Mouse (Mus musculus) limb, embryonic 11.5 days (tissue): Measurements from ENCODE around the gene Gclc. TPM values are rescaled to one million over a fixed set of nuclear protein-coding genes. Genes with fewer than 3 reads are reported as not detected.

Source experiments
- ATAC-seq: fragments of 200-750 bp; cut with Nextera tagmentation; 2 replicates; pipeline ENCODE4 v1.8.0; 2017; ENCODE audit warnings: low read depth; ENCODE audit not compliant: insufficient number of reproducible peaks, low FRiP score, low TSS enrichment
- DNase-seq: peaks from one replicate; pipeline ENCODE4 v3.0.0-alpha.2; 2015; ENCODE audit warnings: low spot score
- H3K27ac ChIP-seq: fragments of 300-500 bp; sonication (generic); replicated peaks from 2 replicates; pipeline ENCODE4 v1.5.1; 2014; ENCODE audit warnings: low read depth, mild to moderate bottlenecking, low read length
- H3K27me3 ChIP-seq: fragments of 300-500 bp; sonication (generic); 2 replicates; pipeline ENCODE4 v1.6.1; 2014; ENCODE audit warnings: mild to moderate bottlenecking, low read length, mixed read lengths; ENCODE audit not compliant: control insufficient read depth, insufficient read depth
- H3K36me3 ChIP-seq: fragments of 300-500 bp; sonication (generic); 2 replicates; pipeline ENCODE4 v1.6.1; 2014; ENCODE audit warnings: mild to moderate bottlenecking, low read length, moderate library complexity, mixed read lengths; ENCODE audit not compliant: control insufficient read depth, insufficient read depth
- H3K4me1 ChIP-seq: fragments of 300-500 bp; sonication (generic); 2 replicates; pipeline ENCODE4 v1.6.1; 2014; ENCODE audit warnings: low read length, mixed read lengths; ENCODE audit not compliant: control insufficient read depth, insufficient read depth
- H3K4me2 ChIP-seq: fragments of 300-500 bp; sonication (generic); 2 replicates; pipeline ENCODE4 v1.6.1; 2014; ENCODE audit warnings: low read depth, mild to moderate bottlenecking, moderate library complexity; ENCODE audit not compliant: severe bottlenecking
- H3K4me3 ChIP-seq: fragments of 300-500 bp; sonication (generic); 2 replicates; pipeline ENCODE4 v1.5.1; 2014; ENCODE audit warnings: low read depth, low read length
- H3K9ac ChIP-seq: fragments of 300-500 bp; sonication (generic); 2 replicates; pipeline ENCODE4 v1.6.1; 2014; ENCODE audit warnings: mild to moderate bottlenecking, low read length
- H3K9me3 ChIP-seq: fragments of 300-500 bp; sonication (generic); 2 replicates; pipeline ENCODE4 v1.6.1; 2016; ENCODE audit warnings: low read length; ENCODE audit not compliant: control insufficient read depth
- WGBS: fragments of 180-500 bp; shearing (Covaris S2); extraction: QIAGEN DNeasy Blood & Tissue Kit; methylation state at CpG from one replicate; pipeline ENCODE4 v1.1.7; 2014; 5-methylcytosine and 5-hydroxymethylcytosine counted together
- polyA plus RNA-seq: library from polyadenylated mRNA; unstranded; fragments of >200 nt; fragmentation: Nextera tagmentation; extraction: Ambion mirVana; gene quantifications from 2 replicates; pipeline ENCODE4 v1.2.1, GENCODE M21; 2014

The Gclc gene
- polyA plus RNA-seq, 1 experiment from 2014 or later: 12.3 TPM

GRCm38 (mm10) chr9:77751091-77751521 is 3.2 kb upstream of the Gclc start:
- H3K36me3 ChIP-seq: no peaks in the 10 kb centered on the region
- no peak; the same call in 1 of the 2 replicates for ATAC-seq
- DNase-seq: no peak
- H3K4me2 ChIP-seq: peak overlapping the region; percentile 80
- 2% methylated on average over 12 of the region's 12 CpGs for WGBS
- H3K9ac ChIP-seq: peak overlapping the region; percentile 72
- H3K9me3 ChIP-seq: no peaks in the 10 kb centered on the region
- peak overlapping the region; percentile 59 for H3K4me3 ChIP-seq
- H3K27ac ChIP-seq: peak overlapping the region; percentile 72
- H3K27me3 ChIP-seq: no peaks in the 10 kb centered on the region
- peaks cover 3% of the 10 kb centered on the region; the same call in 1 of the 2 replicates for H3K4me1 ChIP-seq

DNA sequence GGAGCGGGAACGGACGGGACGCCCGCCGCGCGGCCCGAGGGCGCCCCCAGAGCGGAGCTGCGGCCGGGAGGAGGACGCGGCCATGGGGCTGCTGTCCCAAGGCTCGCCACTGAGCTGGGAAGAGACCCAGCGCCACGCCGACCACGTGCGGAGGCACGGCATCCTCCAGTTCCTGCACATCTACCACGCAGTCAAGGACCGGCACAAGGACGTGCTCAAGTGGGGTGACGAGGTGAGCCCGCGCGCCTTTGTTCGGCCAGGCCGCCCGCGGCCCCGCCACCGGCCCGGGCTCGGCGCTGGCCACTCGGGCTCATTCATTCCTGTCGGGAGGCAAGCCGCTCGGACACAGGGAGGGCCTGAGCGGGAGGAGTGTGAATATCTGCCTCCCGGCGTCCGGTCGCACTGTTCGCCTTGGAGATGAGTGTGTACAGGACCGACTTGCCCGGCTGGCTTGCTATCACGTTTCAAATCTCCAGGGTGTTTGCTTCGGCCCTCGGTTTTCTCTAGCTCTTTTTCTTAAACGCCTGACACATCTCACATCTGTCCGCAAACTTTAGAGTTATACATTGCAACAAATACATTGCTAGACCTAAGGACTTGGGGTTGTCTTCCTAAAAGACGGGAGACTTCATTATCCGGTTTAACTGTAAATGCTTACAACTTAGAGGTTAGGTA is 530 bp downstream of the Gclc start:
- Histone ChIP-seq H3K9ac (peak overlapping the region; percentile 81), H3K27ac (peak overlapping the region; percentile 69; the same call in 1 of the 2 replicates), H3K4me2 (peak overlapping the region; percentile 82), H3K4me1 (peaks cover 6% of the 10 kb centered on the region; the same call in 1 of the 2 replicates), H3K9me3 (no peaks in the 10 kb centered on the region), H3K36me3 (no peaks in the 10 kb centered on the region), H3K27me3 (no peaks in the 10 kb centered on the region), H3K4me3 (peak overlapping the region; percentile 79)
- under 1% methylated on average over 54 of the region's 57 CpGs for WGBS
- DNase-seq (peak; percentile 82), ATAC-seq (peak; percentile 73)

- Histone ChIP-seq H3K4me2 (peak overlapping the region; percentile 82), H3K27me3 (no peaks in the 10 kb centered on the region), H3K9me3 (no peaks in the 10 kb centered on the region), H3K27ac (no peak overlapping the region), H3K4me1 (peaks cover 6% of the 10 kb centered on the region; the same call in 1 of the 2 replicates), H3K9ac (no peak overlapping the region; the same call in 1 of the 2 replicates), H3K36me3 (no peaks in the 10 kb centered on the region), H3K4me3 (peak overlapping the region; percentile 79)
- DNase-seq: no peak
- WGBS: 15% methylated on average over 9 of the region's 9 CpGs
- no peak for ATAC-seq
These were observed 1.1 kb downstream of the Gclc start for GRCm38 (mm10) chr9:77755403-77755784.

- Histone ChIP-seq H3K9me3 (no peaks in the 10 kb centered on the region), H3K9ac (no peak overlapping the region), H3K27me3 (no peaks in the 10 kb centered on the region), H3K4me2 (peak overlapping the region; percentile 82; the same call in 1 of the 2 replicates), H3K36me3 (no peaks in the 10 kb centered on the region), H3K4me3 (no peak overlapping the region; the same call in 1 of the 2 replicates), H3K4me1 (peaks cover 6% of the 10 kb centered on the region; the same call in 1 of the 2 replicates), H3K27ac (no peak overlapping the region)
- ATAC-seq: no peak
- WGBS: 31% methylated on average over 9 of the region's 9 CpGs
- DNase-seq: peak; percentile 35
These were observed 1.7 kb downstream of the Gclc start for GRCm38 (mm10) chr9:77756076-77756475.

GRCm38 (mm10) chr9:77757331-77757730 is 3.0 kb downstream of the Gclc start:
- 88% methylated on average over 1 of the region's 1 CpGs for WGBS
- H3K9me3 ChIP-seq: no peaks in the 10 kb centered on the region
- H3K9ac ChIP-seq: no peak overlapping the region
- no peaks in the 10 kb centered on the region for H3K27me3 ChIP-seq
- DNase-seq: no peak
- H3K4me2 ChIP-seq: no peak overlapping the region
- peaks cover 6% of the 10 kb centered on the region; the same call in 1 of the 2 replicates for H3K4me1 ChIP-seq
- ATAC-seq: no peak
- no peak overlapping the region for H3K4me3 ChIP-seq
- no peaks in the 10 kb centered on the region for H3K36me3 ChIP-seq
- no peak overlapping the region for H3K27ac ChIP-seq

DNA sequence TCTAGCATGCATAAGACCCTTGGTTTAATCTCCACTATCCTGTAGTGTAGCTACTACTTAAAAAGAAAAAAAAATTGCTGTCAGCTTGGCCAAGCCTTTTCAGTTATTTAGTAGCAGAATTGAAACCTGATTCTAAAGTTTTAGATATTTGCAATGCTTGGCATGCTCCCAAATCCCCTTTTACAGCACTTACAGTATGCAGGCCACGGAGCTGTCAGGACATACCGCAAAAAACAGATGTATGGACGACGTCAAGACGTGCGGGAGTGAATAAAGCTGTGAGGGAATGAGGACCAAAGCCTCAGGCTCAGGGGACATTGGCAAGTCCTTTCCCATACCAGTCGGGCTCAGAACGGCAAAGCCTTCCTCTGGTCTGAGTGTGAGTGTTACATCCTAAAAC is 4.1 kb downstream of the Gclc start:
- Histone ChIP-seq H3K9me3 (no peaks in the 10 kb centered on the region), H3K4me2 (no peak overlapping the region), H3K36me3 (no peaks in the 10 kb centered on the region), H3K27ac (no peak overlapping the region), H3K4me1 (peaks cover 6% of the 10 kb centered on the region; the same call in 1 of the 2 replicates), H3K9ac (no peak overlapping the region), H3K27me3 (no peaks in the 10 kb centered on the region), H3K4me3 (no peak overlapping the region)
- DNase-seq (no peak), ATAC-seq (no peak)
- 67% methylated on average over 8 of the region's 8 CpGs for WGBS

DNA sequence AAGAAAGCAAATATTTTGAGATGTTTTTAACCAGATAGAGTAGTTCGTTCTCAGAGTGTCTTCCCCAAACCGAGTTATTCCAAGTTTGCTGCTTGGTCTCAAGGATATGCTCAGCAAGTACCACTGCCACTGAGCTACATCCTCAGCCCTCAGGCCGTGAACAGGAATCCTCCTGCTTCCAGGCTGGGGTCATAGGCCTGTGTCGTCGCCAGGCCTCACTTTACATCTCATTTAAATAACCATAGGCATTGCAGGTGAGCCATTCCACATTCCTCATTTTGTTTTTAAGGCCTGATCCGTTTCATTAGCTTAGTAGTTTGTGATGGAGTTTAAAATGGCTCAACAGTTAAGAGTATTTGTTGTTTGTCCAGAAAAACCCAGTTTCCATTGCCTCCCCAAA is 4.8 kb downstream of the Gclc start:
- no peaks in the 10 kb centered on the region for H3K9me3 ChIP-seq
- ATAC-seq (no peak), DNase-seq (no peak)
- no peak overlapping the region for H3K4me3 ChIP-seq
- H3K4me1 ChIP-seq: peaks cover 6% of the 10 kb centered on the region; the same call in 1 of the 2 replicates
- WGBS: 64% methylated on average over 6 of the region's 6 CpGs
- H3K4me2 ChIP-seq: no peak overlapping the region
- no peaks in the 10 kb centered on the region for H3K36me3 ChIP-seq
- H3K27ac ChIP-seq: no peak overlapping the region
- H3K9ac ChIP-seq: no peak overlapping the region
- no peaks in the 10 kb centered on the region for H3K27me3 ChIP-seq

DNA sequence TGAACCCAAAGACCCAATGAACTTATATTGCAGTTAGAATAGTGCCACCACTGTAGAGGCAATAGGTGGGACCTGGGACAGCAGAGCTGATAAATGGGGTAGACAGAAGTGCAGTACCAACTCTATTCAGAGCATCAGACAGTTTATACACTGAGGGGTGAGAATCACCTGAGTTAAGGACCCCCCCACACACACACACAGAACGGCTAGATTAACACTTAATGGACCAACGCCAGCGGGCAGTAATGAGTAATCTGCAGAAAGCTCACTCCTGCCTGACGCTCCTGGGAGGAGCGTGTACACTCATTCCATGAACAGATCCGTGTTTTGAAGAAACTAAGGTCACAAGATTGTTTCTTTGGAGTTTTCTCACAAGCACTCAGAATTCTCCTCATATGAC is 5.4 kb downstream of the Gclc start:
- Histone ChIP-seq H3K9me3 (no peaks in the 10 kb centered on the region), H3K4me3 (no peak overlapping the region), H3K27me3 (no peaks in the 10 kb centered on the region), H3K9ac (no peak overlapping the region), H3K27ac (no peak overlapping the region), H3K36me3 (peaks cover 2% of the 10 kb centered on the region; the same call in 1 of the 2 replicates), H3K4me2 (no peak overlapping the region), H3K4me1 (peaks cover 6% of the 10 kb centered on the region; the same call in 1 of the 2 replicates)
- no peak for ATAC-seq
- WGBS: 92% methylated on average over 6 of the region's 6 CpGs
- no peak for DNase-seq
